Mouse (Mus musculus) hindbrain, embryonic 13.5 days (tissue): ENCODE data around the gene Jpt2. TPM values are rescaled to one million over a fixed set of nuclear protein-coding genes. Genes with fewer than 3 reads are reported as not detected.
"Not testable (repeated sequence)": the region's sequence is repeated elsewhere in the genome, so short reads cannot be mapped to it uniquely, and the experiment has no call there.

Source experiments
- ATAC-seq: fragments of 200-750 bp; cut with Nextera tagmentation; 2 replicates; pipeline ENCODE4 v1.8.0; 2017; ENCODE audit warnings: moderate TSS enrichment; ENCODE audit not compliant: low FRiP score
- H3K27ac ChIP-seq: fragments of 300-500 bp; sonication (generic); 2 replicates; pipeline ENCODE4 v1.5.1; 2015; ENCODE audit warnings: inconsistent platforms, mild to moderate bottlenecking, moderate library complexity
- H3K27me3 ChIP-seq: fragments of 300-500 bp; sonication (generic); 2 replicates; pipeline ENCODE4 v1.6.1; 2015; ENCODE audit warnings: mild to moderate bottlenecking, inconsistent platforms
- H3K36me3 ChIP-seq: fragments of 300-500 bp; sonication (generic); 2 replicates; pipeline ENCODE4 v1.6.1; 2015; ENCODE audit warnings: mild to moderate bottlenecking, inconsistent platforms
- H3K4me1 ChIP-seq: fragments of 300-500 bp; sonication (generic); replicated peaks from 2 replicates; pipeline ENCODE4 v1.6.1; 2015; ENCODE audit warnings: inconsistent platforms
- H3K4me2 ChIP-seq: fragments of 300-500 bp; sonication (generic); 2 replicates; pipeline ENCODE4 v1.6.1; 2015; ENCODE audit warnings: inconsistent platforms, mild to moderate bottlenecking, moderate library complexity
- H3K4me3 ChIP-seq: fragments of 300-500 bp; sonication (generic); 2 replicates; pipeline ENCODE4 v1.5.1; 2015; ENCODE audit warnings: mild to moderate bottlenecking, inconsistent platforms
- H3K9ac ChIP-seq: fragments of 300-500 bp; sonication (generic); 2 replicates; pipeline ENCODE4 v1.6.1; 2015; ENCODE audit warnings: mild to moderate bottlenecking, inconsistent platforms
- H3K9me3 ChIP-seq: fragments of 300-500 bp; sonication (generic); 2 replicates; pipeline ENCODE4 v1.6.1; 2016; ENCODE audit warnings: inconsistent platforms
- WGBS: fragments of 180-500 bp; shearing (Covaris S2); methylation state at CpG from one replicate; pipeline ENCODE4 v1.1.7; 2015; 5-methylcytosine and 5-hydroxymethylcytosine counted together
- polyA plus RNA-seq: library from polyadenylated mRNA; unstranded; fragments of >200 nt; fragmentation: Nextera tagmentation; extraction: Ambion mirVana; gene quantifications from 2 replicates; pipeline ENCODE4 v1.2.1, GENCODE M21; 2015

Jpt2 gene
- polyA plus RNA-seq, 1 experiment from 2014 or later, result 104 TPM

- 21% methylated on average over 2 of the region's 2 CpGs for WGBS
- H3K27me3 ChIP-seq, H3K9ac ChIP-seq, H3K4me2 ChIP-seq, H3K4me1 ChIP-seq, H3K27ac ChIP-seq, H3K4me3 ChIP-seq, ATAC-seq, H3K9me3 ChIP-seq: not testable (repeated sequence)
- H3K36me3 ChIP-seq, result peaks cover 46% of the 10 kb centered on the region
Measured at GRCm38 (mm10) chr17:24942453-24942852, 18.0 kb downstream of the Jpt2 start.

GRCm38 (mm10) chr17:24937266-24937665 is 23.2 kb downstream of the Jpt2 start:
- 53% methylated on average over 6 of the region's 6 CpGs for WGBS
- Histone ChIP-seq H3K4me2 (peak overlapping the region; percentile 90), H3K9me3 (no peaks in the 10 kb centered on the region), H3K4me3 (peak overlapping the region; percentile 92), H3K4me1 (peaks cover 33% of the 10 kb centered on the region), H3K27me3 (no peaks in the 10 kb centered on the region), H3K9ac (peak overlapping the region; percentile 98), H3K36me3 (peaks cover 9% of the 10 kb centered on the region; the same call in 1 of the 2 replicates), H3K27ac (peak overlapping the region; percentile 94)
- ATAC-seq, result no peak

- WGBS, result under 1% methylated on average over 77 of the region's 78 CpGs
- Histone ChIP-seq H3K4me3 (peak within 1 kb of the TSS; percentile 92), H3K4me1 (peaks cover 33% of the 10 kb centered on the region), H3K9me3 (no peaks in the 10 kb centered on the region), H3K27me3 (no peaks in the 10 kb centered on the region), H3K9ac (peak within 1 kb of the TSS; percentile 98), H3K4me2 (peak within 1 kb of the TSS; percentile 90), H3K27ac (peak within 1 kb of the TSS; percentile 94), H3K36me3 (peaks cover 14% of the 10 kb centered on the region)
- ATAC-seq, result peak; percentile 98
Measured at GRCm38 (mm10) chr17:24936259-24937237, 23.9 kb downstream of the Jpt2 start, which contains the start of gene Mapk8ip3. Gene Mapk8ip3 (minus strand): TSS chr17:24936977.

GRCm38 (mm10) chr17:24935666-24936065 is 24.8 kb downstream of the Jpt2 start:
- no peak overlapping the region; the same call in 1 of the 2 replicates for H3K27ac ChIP-seq
- peaks cover 33% of the 10 kb centered on the region for H3K4me1 ChIP-seq
- H3K4me2 ChIP-seq, result peak overlapping the region; percentile 90
- H3K9ac ChIP-seq, result peak overlapping the region; percentile 98
- H3K27me3 ChIP-seq, result no peaks in the 10 kb centered on the region
- no peaks in the 10 kb centered on the region for H3K9me3 ChIP-seq
- peak overlapping the region; percentile 92 for H3K4me3 ChIP-seq
- H3K36me3 ChIP-seq, result peaks cover 14% of the 10 kb centered on the region
- no peak for ATAC-seq

DNA sequence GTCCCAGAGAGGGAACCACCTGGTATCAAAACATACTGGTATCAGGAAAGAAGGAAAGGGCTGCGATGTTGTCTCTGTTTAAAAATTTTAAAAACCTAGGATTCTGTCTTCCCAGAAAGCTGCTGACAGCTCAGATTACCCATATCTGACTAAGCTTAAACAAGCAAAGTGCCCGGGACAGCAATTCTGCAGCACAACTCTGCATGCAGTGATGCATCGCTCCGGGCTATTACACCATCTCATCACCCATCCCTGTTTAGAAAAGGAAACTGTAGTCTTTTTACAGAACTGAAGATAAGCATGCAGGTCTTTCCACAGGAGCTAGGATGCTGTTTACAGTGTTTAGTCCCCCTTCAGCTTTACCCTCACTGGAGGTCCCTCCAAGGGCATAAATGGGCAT is 25.6 kb downstream of the Jpt2 start:
- Histone ChIP-seq H3K36me3 (peaks cover 14% of the 10 kb centered on the region), H3K4me2 (peak overlapping the region; percentile 90), H3K9me3 (no peaks in the 10 kb centered on the region), H3K4me1 (peaks cover 33% of the 10 kb centered on the region), H3K4me3 (peak overlapping the region; percentile 92), H3K27ac (no peak overlapping the region), H3K27me3 (no peaks in the 10 kb centered on the region), H3K9ac (peak overlapping the region; percentile 98)
- no peak for ATAC-seq
- WGBS, result 87% methylated on average over 4 of the region's 4 CpGs

- ATAC-seq, result no peak
- H3K9me3 ChIP-seq, result no peaks in the 10 kb centered on the region
- H3K4me1 ChIP-seq, result peaks cover 33% of the 10 kb centered on the region
- H3K27ac ChIP-seq, result no peak overlapping the region
- WGBS, result 79% methylated on average over 4 of the region's 4 CpGs
- H3K27me3 ChIP-seq, result no peaks in the 10 kb centered on the region
- peak overlapping the region; percentile 98; the same call in 1 of the 2 replicates for H3K9ac ChIP-seq
- peaks cover 17% of the 10 kb centered on the region for H3K36me3 ChIP-seq
- H3K4me2 ChIP-seq, result no peak overlapping the region
- no peak overlapping the region for H3K4me3 ChIP-seq
Measured at GRCm38 (mm10) chr17:24933163-24933562, 27.3 kb downstream of the Jpt2 start.

GRCm38 (mm10) chr17:24932431-24932830 is 28.1 kb downstream of the Jpt2 start:
- Histone ChIP-seq H3K4me2 (no peak overlapping the region), H3K9me3 (no peaks in the 10 kb centered on the region), H3K36me3 (peaks cover 23% of the 10 kb centered on the region), H3K9ac (no peak overlapping the region), H3K27ac (no peak overlapping the region), H3K27me3 (no peaks in the 10 kb centered on the region), H3K4me1 (peaks cover 33% of the 10 kb centered on the region), H3K4me3 (no peak overlapping the region)
- ATAC-seq, result no peak
- 98% methylated on average over 4 of the region's 4 CpGs for WGBS

DNA sequence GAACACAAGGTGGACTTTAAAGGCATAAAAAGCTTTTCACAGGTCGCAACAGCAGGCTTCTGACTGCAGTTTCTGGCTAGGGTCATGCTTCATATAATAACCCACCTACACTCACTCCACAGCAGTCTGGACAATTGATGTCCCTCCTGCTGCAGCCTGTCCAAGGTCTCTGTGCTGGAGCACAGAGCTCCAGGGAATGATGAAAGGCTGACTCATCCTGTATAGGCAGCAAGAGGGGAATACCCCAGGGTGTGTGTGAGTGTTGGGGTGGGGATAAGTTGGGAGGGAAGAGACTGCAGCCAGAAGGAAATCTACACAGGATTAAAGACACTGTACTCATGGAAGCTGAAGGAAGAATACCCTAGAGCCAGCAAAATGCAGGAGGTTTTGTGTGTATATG is 31.0 kb downstream of the Jpt2 start:
- H3K36me3 ChIP-seq, result peaks cover 52% of the 10 kb centered on the region
- 83% methylated on average over 1 of the region's 1 CpGs for WGBS
- H3K27me3 ChIP-seq, result no peaks in the 10 kb centered on the region
- no peaks in the 10 kb centered on the region for H3K9me3 ChIP-seq
- no peak overlapping the region for H3K4me3 ChIP-seq
- no peak overlapping the region for H3K27ac ChIP-seq
- H3K4me2 ChIP-seq, result no peak overlapping the region
- peaks cover 16% of the 10 kb centered on the region for H3K4me1 ChIP-seq
- no peak for ATAC-seq
- no peak overlapping the region for H3K9ac ChIP-seq

- Histone ChIP-seq H3K4me1 (no peaks in the 10 kb centered on the region), H3K4me2 (no peak overlapping the region), H3K4me3 (no peak overlapping the region), H3K27me3 (no peaks in the 10 kb centered on the region), H3K9ac (no peak overlapping the region), H3K9me3 (no peaks in the 10 kb centered on the region), H3K36me3 (peaks cover 98% of the 10 kb centered on the region), H3K27ac (no peak overlapping the region)
- no peak for ATAC-seq
- WGBS, result 98% methylated on average over 1 of the region's 1 CpGs
Measured at GRCm38 (mm10) chr17:24923246-24923645, 37.2 kb downstream of the Jpt2 start.

DNA sequence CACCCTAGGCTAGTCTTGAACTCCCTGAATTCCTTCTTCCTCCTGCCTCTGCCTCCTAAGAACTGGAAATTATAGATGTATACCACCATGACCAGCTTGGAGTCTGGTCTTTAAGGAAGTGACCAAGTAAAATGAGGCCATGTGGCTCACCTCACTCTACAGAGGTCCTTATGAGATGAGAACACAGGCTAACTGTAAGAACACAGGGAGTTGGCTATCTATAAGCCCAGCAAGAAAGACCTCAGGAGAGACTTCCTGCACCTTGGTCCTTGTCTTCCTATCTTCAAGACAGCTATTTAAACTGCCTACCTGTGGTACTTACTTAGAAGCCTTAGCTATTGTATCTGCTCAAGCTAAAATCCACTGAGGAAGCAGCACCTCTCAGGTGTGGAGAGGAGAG is 46.5 kb downstream of the Jpt2 start:
- Histone ChIP-seq H3K4me3 (no peak overlapping the region), H3K27ac (no peak overlapping the region), H3K36me3 (peaks cover 98% of the 10 kb centered on the region), H3K4me2 (no peak overlapping the region), H3K9ac (no peak overlapping the region), H3K9me3 (no peaks in the 10 kb centered on the region), H3K27me3 (no peaks in the 10 kb centered on the region), H3K4me1 (no peaks in the 10 kb centered on the region)
- no peak for ATAC-seq

GRCm38 (mm10) chr17:24907591-24907990 is 52.9 kb downstream of the Jpt2 start:
- no peak overlapping the region for H3K27ac ChIP-seq
- H3K4me3 ChIP-seq, result no peak overlapping the region
- H3K9ac ChIP-seq, result no peak overlapping the region
- WGBS, result 96% methylated on average over 2 of the region's 2 CpGs
- peaks cover 100% of the 10 kb centered on the region for H3K36me3 ChIP-seq
- no peaks in the 10 kb centered on the region for H3K27me3 ChIP-seq
- H3K4me2 ChIP-seq, result no peak overlapping the region
- H3K4me1 ChIP-seq, result no peaks in the 10 kb centered on the region
- ATAC-seq, result no peak
- no peaks in the 10 kb centered on the region for H3K9me3 ChIP-seq

DNA sequence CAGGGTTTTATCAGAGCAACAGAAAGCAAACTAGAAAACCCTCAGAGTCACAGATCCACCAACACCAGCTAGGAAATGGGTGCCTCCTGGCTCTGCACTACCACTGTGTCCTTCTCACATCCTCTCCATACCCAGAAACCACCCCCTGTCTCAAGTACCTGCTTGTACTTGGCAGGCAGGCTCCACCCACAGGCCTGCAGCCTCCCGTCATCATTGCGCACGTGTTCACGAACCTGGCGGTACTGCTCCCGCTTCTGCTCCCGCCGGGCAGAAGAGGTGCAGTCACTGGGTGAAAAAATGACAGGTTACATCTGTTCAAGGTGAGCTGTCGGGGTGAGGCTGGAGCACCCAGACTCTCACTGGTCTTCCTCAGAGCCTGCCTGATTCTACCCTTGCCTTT is 56.7 kb downstream of the Jpt2 start:
- Histone ChIP-seq H3K4me3 (no peak overlapping the region), H3K9ac (no peak overlapping the region), H3K36me3 (peaks cover 100% of the 10 kb centered on the region), H3K27ac (no peak overlapping the region), H3K27me3 (no peaks in the 10 kb centered on the region), H3K9me3 (no peaks in the 10 kb centered on the region), H3K4me1 (0 out of 2 replicates have a peak, but pooled peaks cover under 1% of the 10 kb centered on the region), H3K4me2 (no peak overlapping the region)
- WGBS, result 93% methylated on average over 9 of the region's 9 CpGs
- no peak for ATAC-seq
